Mouse (Mus musculus) right cerebral cortex, postnatal 36 days (tissue): ENCODE data around the gene D1Ertd622e.
A peak's percentile ranks its signal among the peaks of the same experiment; 100 is the strongest.

ENCODE experiments used
- DNase-seq, 2 experiments: peaks; one replicate each; pipeline ENCODE4 v3.0.0; 2022; ENCODE audit warnings: low spot score in 2 of 2, mixed read lengths in 1 of 2

The D1Ertd622e gene

DNA sequence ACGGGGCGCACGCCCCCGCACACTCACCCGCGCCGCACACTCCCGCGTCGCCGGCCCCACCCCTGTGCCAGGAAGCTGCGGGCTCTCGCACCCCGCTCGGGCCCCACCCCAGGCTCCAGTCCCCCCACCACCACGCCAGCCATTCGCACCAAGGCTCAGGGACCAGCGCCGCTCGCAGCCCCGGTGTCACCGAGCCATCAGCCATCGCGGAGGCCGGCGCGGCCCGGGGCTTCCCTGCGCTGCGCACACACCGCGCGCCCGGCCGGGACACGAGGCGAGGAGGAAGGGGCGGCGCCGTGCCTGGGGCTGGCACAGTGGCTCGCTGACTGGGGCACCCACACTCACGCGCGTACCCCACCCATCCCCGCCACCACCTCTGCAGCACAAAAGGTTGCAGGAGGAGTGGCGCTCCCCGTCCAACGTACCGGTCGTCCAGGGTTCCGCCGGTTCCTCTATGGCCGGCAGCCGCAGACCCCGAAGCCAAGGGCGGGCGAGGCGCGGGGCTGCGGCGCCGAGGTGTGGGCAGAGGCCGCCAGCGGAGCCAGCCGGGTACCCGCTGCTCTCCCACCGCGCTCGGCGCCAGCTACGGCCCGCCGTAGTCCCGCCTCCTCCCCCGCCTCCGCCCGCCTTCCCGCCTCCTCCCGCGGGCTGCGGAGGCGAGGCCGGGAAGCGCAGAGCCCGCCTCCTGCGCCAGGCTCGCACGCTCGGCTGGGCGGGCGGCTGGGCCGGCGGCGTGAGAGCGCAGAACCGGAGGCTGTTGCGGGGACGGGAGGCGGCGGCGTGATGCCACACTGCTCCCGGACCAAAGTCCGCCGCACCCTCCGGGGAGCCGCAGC, at the start of gene D1Ertd622e:
Gene D1Ertd622e (minus strand): TSS at position 669 of the 836 bp plus-strand sequence.
- peak; percentile 74 to 76 for DNase-seq

GRCm38 (mm10) chr1:97710520-97710919, 48.6 kb upstream of the D1Ertd622e start:
- no peak for DNase-seq

GRCm38 (mm10) chr1:97705389-97705788, 43.5 kb upstream of the D1Ertd622e start:
- no peak for DNase-seq

GRCm38 (mm10) chr1:97704646-97705045, 42.8 kb upstream of the D1Ertd622e start:
- no peak for DNase-seq

- DNase-seq = no peak
Observed at GRCm38 (mm10) chr1:97698956-97699570, 37.2 kb upstream of the D1Ertd622e start.

DNA sequence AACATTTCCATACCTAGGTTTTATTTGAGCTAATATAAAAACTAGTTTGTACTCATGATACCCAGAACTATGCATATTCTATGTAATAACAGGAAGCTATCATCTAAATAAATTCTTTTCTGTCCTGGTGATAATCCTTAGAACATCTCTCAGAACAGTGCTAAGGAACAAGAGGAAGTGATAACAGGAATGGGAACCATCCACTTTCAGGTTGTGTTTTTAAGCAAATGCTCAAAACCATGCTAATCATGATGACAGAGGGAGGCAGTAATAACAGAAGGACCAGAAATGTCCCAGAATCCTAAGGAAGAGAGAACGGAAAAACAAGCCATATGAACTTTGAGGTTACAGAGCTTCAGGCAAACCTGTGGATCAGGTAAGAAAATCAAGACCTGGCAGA, 35.4 kb upstream of the D1Ertd622e start:
- DNase-seq = no peak

DNA sequence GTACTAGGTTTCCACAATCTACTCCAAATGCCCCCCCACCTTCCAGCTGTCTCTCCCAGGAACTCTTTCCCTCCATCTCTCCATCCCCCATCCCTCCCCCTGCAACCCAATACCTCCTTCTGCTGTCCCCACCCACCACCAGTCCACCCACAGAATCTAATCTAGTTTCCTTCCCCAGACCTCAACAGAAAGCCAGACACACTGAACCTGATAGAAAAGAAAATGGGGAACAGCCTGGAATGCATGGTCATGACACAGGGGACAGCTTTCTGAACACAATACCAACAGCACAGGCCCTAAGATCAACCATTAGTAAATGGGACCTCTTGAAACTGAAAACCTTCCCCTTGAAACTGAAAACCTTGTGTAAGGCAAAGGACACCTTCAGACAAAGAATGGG, 32.0 kb upstream of the D1Ertd622e start:
- DNase-seq = no peak

DNA sequence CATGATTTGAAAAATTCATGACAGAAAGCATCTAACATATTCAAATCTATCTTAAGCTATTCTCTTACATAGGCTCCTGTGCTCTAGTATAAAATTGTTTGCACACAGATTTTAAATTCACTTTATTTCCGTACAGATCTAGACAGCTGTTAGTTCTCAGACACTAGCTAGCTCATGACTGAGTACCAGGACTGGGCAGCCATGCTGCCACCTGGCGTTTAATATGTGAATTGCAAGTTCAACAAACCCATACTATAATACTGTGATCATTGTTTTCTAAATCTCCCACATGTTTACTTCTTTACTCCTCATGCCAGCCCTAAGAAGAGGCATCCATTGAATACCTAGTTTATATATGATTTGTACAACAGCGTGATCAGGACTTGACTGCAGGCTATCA, 26.9 kb upstream of the D1Ertd622e start:
- DNase-seq = no peak

DNA sequence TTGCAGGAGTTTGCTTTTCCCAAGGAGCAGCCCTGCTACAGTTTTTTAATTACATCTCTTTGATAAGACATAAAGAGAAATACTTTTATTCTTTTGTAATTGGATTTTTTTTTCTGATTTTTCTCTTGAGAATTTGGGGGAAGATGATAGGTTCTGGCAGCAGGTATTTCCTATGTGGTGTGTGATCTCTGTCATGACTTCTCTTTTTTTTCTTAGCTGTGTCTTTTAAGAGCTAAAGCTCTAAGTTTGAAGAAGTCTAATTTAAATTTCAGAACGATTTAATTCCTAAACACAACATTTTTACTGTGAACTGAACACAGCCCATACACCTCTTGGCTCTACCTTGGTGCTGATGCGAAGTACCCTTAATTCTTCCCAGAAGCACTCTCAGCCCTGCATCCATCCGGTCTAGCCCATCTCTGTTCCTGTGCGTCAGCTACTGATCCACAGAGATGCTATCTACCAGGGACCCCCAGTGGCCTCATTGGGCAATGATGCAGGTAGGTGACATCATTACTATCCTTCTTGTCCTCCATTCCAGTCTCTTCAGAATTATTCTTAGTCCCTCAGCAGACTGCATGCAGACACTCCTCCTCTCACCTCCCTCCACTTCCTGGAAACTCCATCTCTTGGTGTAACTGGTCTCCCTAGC, 14.8 kb upstream of the D1Ertd622e start:
- DNase-seq = no peak

GRCm38 (mm10) chr1:97676115-97676514, 14.2 kb upstream of the D1Ertd622e start:
- no peak for DNase-seq

- DNase-seq = no peak
Observed at GRCm38 (mm10) chr1:97672849-97673248, 11.0 kb upstream of the D1Ertd622e start.

GRCm38 (mm10) chr1:97667288-97667687, 5.4 kb upstream of the D1Ertd622e start:
- no peak for DNase-seq

GRCm38 (mm10) chr1:97662324-97662723, 450 bp upstream of the D1Ertd622e start:
- DNase-seq = no peak

DNA sequence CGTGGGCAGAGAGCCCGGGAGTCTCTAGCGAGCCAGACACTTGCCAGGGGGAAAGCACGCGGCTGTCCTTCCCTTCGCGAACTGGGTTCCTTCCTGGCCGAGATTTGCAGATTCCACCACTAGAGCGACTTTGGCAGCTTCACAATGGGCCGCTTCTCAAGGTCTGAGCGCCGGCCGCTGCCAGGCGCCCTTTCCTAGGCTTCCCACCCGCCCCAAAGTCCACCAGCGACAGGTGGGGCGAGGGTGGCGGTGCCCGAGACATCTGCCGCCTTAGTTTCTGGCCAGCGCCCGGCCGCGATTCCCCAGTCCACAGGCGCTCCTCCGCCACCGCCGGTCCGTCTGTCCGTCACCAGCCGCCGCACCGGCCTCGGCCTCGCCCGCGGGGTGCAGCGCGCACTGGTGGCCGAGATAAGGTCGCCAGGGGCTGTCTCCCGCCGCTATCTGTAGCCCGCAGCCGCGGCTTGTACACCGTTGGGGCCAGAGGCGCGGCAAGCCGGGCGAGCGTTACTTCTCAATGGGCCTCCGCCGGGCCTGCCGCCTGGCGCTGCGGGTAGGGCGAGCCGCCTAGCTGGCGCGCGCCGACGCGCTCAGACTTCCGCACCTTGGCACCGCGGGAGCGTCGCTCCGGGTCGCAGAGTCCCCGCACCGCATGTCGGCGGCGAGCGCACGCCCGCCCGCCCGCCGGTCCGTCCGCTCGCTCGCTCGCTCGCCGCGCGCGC, 1.0 kb downstream of the D1Ertd622e start:
- peak; percentile 71 to 76 for DNase-seq

DNA sequence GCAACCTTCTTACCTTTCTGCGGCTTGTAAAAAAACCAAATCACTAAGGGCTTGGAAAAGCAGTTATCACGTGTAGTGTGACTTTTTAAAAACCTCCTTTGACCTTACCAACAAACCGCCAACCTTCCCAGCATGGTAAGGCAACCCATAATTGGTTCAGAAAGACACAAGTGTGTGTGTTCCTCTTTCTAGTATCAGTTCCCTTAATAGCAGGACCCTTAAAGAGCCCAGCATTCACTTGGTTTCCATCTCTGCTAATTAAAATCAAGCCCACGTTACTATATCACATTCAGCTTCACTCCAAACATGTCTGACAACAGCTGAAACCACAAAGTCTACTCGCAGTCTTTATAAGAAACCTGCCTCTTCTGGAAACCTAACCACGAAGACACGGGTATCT, 2.5 kb downstream of the D1Ertd622e start:
- no peak for DNase-seq

DNA sequence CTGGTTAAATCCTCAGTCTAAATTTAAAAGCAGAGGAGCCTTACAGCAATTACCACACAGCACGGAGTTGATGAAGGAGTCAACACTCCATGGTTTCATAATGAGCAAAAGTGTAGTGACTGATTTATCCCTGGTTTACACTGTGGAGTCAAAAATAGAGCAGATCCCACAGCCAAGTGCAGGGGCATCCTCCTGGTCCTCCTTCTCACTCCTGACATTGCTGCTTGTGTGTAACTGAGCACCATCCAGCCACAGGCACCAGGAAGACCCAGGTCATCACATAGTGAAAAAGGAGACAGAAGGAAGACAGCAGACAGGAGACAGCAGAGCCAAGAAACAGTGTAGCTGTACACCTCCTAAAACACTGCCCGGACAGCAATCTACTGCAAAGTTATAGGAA, 4.1 kb downstream of the D1Ertd622e start:
- no peak for DNase-seq

DNA sequence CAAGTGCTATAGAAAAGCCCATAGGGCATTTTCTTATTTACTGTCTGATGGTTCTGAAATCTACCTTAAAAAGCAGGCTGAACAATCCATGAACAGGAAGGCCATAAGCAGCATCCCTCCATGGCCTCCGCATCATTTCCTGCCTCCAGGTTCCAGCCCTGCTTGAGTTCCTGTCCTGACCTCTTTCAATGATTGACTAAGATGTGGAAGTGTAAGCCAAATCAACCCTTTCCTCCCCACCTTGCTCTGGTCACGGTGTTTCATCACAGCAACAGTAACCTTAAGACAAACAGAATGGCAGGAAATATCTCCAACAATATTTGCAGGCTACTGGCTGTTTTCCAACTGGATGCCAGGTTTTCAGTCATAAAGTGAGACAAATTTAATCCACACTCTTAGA, 4.7 kb downstream of the D1Ertd622e start:
- DNase-seq = no peak

DNA sequence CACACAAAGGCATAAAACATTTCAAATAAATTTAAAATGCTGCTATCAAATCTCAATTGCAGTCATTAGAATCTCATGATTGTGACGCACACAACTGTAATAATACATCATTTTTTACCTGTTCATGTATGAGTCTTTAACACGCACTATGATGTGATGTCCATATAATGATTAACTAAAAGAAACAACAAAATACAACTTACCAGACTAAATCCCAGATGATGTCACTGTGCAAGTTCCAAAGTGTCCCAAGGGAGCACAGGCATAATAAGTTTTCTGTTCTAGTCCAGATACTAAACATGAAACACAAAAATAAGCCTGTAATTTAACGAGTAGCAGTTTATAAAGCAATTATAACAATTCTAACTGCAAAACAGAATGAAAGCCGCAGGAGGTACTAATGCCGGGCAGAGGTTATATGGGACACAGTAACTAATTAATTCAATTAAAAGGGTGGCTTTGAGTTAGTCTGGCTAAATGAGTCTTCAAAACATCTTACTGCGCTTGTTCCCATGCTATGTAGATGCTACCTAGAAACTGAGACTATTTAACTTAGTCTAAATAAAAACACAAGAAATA, 7.4 kb downstream of the D1Ertd622e start:
- DNase-seq = no peak

DNA sequence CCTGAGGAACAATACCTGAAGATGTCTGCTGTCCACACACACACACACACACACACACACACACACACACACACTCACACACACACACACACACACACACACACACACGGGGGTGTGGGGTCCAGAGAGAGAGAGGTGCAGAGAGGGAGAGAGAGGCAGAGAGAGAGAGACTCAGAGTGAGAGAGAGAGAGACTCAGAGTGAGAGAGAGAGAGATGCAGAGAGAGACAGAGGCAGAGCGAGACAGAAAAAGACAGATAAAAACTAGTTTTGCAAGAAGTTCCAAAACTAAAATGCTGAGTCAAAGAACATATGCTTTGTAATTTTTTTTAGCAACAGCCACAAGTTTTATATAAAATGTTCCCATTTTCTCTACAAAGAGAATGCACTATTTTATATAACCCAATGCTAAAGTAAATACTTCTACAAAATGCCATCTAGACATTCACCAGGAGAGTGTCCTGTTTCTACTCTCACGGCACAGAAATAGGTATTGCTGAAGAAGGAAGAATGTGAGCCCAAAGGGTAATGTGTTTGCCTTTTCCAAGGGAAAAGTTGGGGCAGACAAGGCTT, 11.2 kb downstream of the D1Ertd622e start:
- no peak for DNase-seq

DNA sequence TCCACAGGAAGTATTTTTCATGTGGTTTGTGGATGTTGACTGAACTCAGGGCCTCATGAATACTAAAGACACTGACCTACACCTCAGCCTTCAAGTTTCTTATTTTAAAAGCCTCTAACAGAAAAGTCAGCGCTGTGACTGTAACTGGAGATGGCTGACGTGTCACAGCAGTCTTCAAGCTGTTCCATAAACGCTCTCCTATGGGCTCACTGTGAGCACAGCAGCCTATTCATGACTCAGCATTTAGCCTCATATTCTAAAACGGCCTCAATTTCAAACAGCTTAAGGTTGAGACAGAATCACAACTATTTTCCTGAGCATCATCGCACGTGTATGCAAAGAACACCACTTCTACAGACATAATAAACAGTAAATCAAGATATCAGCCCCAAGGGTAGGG, 11.8 kb downstream of the D1Ertd622e start:
- no peak for DNase-seq

- no peak for DNase-seq
Observed at GRCm38 (mm10) chr1:97647037-97647436, 14.8 kb downstream of the D1Ertd622e start.
